Mouse (Mus musculus): ENCODE data around the gene Ceacam16.

Ceacam16 gene

DNA sequence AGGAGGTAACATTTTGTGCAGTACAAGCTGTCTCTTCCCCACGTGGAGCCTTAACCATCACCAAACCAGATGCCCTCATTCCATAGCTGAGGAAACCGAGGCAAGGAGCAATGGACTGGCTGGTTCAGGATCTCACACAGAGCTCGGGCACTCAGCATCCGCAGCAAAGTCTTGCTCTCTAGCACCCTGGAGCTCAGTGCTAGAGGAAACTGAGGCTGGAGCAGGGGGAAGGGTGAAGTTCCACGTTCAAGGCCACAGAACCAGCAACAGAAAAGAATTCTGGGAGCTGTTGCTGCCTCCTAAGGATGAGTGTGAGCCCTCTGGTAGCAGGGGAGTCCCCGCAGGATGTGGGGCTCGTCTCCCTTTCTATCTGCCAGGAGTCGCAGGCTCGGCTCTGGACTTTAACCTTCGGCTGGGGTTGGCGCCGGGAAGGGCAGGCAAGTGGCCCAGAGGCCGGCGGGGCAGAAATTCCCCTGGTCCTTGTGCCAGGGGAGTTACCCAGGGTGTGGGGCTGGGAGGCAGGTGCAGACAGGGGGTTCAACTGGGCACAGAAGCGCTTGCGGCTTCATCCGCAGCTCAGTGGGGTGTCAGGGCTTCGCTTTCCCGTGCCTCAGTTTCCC is 18.1 kb downstream of the Ceacam16 start:
- no peak for DNase-seq

- no peak for DNase-seq
Measured at GRCm38 (mm10) chr7:19841686-19842413, 19.2 kb downstream of the Ceacam16 start.

- no peak for DNase-seq
Measured at GRCm38 (mm10) chr7:19840936-19841335, 20.2 kb downstream of the Ceacam16 start.

GRCm38 (mm10) chr7:19840371-19840770 is 20.7 kb downstream of the Ceacam16 start:
- no peak for DNase-seq

- no peak for DNase-seq
Measured at GRCm38 (mm10) chr7:19836843-19837242, 24.3 kb downstream of the Ceacam16 start.

- no peak for DNase-seq
Measured at GRCm38 (mm10) chr7:19834055-19834454, 27.0 kb downstream of the Ceacam16 start.

DNA sequence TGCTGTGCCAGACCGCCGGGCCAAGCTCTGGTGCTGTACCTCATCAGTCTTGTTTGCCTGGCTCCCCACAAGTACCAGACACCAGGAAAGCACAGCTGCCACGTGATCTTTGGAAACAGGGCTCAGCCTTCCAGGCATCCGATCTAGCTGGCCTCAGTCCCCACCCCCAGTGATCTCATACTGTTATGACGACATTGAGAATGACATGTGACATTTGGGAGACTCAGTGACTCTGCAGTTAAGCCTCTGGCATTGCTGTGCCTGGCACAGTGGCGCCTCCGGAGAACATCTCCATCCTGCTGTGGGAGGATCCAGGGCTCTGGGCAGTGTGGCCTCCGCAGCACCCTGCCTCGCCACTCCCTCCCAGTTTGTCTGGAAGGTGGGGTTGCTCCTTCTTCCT is 29.3 kb downstream of the Ceacam16 start:
- DNase-seq, result no peak

- DNase-seq, result no peak
Measured at GRCm38 (mm10) chr7:19830682-19831156, 30.4 kb downstream of the Ceacam16 start.

- DNase-seq, result no peak
Measured at GRCm38 (mm10) chr7:19829694-19830093, 31.4 kb downstream of the Ceacam16 start.

DNA sequence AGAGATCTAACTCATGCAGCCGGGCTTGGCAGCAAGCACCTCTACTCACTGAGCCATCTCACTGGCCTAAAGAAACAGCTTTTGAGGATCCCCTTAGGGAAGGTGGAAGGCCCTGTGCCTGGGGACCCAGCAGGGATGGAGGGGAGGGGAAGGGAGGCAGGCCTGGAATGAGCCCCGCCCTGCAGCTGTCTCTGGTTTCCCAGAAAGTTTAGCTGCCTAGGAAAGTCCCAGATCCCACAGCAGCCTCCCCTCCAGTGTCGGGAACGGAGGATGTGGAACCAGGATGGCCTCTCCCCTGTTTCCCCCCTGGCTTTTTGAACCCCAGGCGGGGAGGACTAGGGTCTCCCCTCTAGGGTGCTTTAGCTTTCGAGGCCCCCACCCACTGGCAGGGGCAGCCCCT is 34.3 kb downstream of the Ceacam16 start:
- no peak for DNase-seq

- DNase-seq, result no peak
Measured at GRCm38 (mm10) chr7:19824182-19824973, 36.7 kb downstream of the Ceacam16 start.

DNA sequence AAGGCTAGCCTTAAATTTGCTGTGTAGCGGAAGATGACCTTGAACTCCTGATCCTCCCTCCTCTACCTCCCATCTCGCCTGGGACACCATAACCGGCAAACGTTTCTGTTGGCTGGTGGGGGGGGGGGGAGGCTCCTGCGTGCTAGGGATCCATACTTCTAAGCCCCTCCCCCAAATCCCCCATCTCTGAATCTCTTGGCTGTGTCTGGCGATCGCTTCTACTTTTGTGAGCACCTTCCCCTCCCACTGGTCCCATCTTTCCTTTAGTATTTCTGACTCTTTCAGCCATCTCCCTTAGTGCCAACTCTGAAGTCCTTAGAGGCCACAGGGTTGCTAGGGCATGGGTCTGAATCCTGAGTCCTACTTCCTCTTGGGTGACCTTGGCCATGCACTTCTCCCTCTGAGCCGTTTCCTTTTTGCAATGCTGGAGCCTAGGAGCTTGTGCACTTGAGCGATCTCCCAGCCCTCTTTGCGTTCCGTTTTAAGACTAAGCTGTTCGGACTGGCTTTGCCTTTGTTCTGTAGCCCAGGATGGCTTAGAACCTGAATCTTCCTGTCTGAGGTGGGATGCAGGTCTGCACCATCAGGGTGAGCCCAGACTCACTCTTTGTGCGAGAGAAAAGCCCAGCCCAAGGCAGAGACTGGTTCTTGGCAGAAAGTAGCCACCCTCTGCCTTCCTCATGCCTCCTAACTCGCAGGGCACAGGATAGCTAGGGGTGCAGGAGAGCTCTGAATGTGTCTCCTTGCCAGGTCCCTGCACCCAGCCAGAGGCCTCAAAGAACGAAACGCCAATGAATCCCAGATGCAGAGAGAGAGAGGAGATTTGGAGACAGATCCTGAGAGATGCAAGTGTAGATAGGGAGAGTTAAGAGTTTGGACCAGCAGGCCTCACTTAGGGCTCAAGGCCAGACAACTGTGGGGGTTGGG is 37.6 kb downstream of the Ceacam16 start:
- DNase-seq, result no peak

- no peak for DNase-seq
Measured at GRCm38 (mm10) chr7:19822604-19823058, 38.5 kb downstream of the Ceacam16 start, which contains the start of gene Bcl3. Gene Bcl3, minus strand, starts transcription at chr7:19822770.

GRCm38 (mm10) chr7:19822193-19822592 is 38.9 kb downstream of the Ceacam16 start:
- no peak for DNase-seq

DNA sequence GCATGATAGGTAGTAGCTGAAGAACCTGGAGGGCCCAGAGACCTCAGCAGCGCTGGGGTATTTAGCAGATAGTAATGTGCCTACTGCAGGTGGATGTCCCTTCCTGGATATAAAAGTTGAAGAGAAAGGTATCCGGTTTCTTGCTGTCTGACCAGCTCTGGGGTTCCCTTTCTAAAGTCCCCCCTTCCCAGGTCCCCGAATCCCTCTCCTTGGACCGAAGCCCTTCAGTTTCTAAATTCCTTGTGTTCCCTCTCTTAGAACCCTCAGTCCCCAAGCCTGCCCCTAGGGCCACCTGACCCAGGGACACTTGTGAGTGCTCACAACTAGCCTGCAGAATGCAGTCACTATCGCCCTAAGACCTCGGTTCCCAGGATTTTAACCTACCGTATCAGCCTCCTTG is 39.5 kb downstream of the Ceacam16 start:
- DNase-seq, result no peak

DNA sequence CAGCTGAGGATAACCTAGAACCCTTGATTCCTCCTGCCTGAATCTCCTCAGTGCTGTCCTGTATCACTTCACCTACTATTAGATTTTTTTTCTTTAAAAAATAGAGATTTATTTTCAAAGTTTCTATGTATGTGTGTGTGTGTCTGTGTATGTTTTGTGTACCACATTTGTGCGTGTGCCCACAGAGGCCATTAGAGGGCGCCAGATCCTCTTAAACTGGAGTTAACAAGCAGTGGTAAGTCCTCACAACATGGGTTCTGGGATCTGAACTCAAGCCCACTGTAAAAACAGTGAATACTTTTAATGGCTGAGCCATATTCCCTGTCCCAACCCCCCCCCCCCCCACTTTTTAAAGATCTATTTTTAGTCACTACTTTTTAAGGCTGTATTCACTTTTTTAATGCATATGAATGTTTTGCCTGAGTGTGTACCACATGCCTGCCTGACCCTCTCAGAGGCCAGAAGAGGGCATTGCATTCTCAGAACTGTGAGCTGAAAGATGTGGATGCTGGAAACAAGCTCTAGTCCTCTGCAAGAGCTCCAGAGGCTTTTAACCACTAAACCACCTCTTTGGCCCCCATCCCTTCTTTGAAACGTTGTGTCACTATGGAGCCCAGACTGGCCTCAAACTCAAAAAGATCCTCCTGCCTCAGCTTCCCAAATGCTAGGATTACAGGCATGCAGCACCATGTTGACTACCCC is 40.6 kb downstream of the Ceacam16 start:
- no peak for DNase-seq

GRCm38 (mm10) chr7:19818875-19819274 is 42.2 kb downstream of the Ceacam16 start:
- no peak for DNase-seq

GRCm38 (mm10) chr7:19818440-19818839 is 42.7 kb downstream of the Ceacam16 start:
- DNase-seq, result no peak

GRCm38 (mm10) chr7:19817382-19818105 is 43.6 kb downstream of the Ceacam16 start:
- DNase-seq, result no peak

- no peak for DNase-seq
Measured at GRCm38 (mm10) chr7:19816224-19816771, 44.8 kb downstream of the Ceacam16 start.
